Mouse (Mus musculus): ENCODE data around the gene Eif4g2. TPM values are rescaled to one million over a fixed set of nuclear protein-coding genes. Genes with fewer than 3 reads are reported as not detected.

The Eif4g2 gene
- total RNA-seq, 2 experiments from 2014 or later: 624 to 655 TPM

DNA sequence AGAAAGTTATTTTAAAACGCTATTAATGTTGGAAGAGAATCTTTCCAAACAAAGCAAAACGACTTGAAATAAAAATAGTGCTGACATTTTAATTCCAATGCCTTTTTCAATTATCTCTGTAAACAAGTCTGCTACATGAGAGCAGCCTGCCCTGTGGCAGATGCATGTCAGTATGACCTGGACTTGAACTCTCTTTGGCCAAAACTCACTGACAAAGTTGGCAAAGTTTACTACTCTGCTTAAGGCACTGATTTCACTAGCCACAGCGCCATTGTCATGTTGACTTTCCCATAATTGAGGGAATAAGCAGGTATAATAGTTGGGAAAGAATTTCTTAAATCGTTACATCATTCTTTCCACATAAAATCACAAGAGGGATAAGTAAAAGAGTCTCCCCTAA lies 62.0 kb downstream of the Eif4g2 start:
- DNase-seq (ENCODE audit: extremely low spot score in 1 of 2, low spot score in 2 of 2): no peak
- intact Hi-C loops (cut with DNase I): no loop called here
- H3K4me3 ChIP-seq: no peak overlapping the region
- no peak for TF ChIP-seq CTCF (IDR thresholded peaks at IDR 0.05)
- no peak overlapping the region for H3K27ac ChIP-seq

Other genes starting within 250 kb of the Eif4g2 start
- gene Rnf141, start 238.6 kb downstream of the Eif4g2 start, total RNA-seq (2021): 10 to 100 TPM; 72.1 to 72.6 TPM
- 1 to 10 TPM; 2.0 to 3.4 TPM for gene Lyve1, start 219.8 kb downstream of the Eif4g2 start, total RNA-seq (2021)
- gene Mrvi1, start 100.6 kb downstream of the Eif4g2 start, total RNA-seq (2021): 1 to 10 TPM; 1.4 to 4.3 TPM
- gene Ctr9, start 54.1 kb downstream of the Eif4g2 start, total RNA-seq (2021): 10 to 100 TPM; 40.7 to 44.8 TPM

Measured in left cerebral cortex, adult 2 months (tissue).